Mouse (Mus musculus): ENCODE results near the gene Acnat1. TPM values are rescaled to one million over a fixed set of nuclear protein-coding genes. Genes with fewer than 3 reads are reported as not detected.
A peak's percentile ranks its signal among the peaks of the same experiment; 100 is the strongest.
"Not testable (repeated sequence)": the region's sequence is repeated elsewhere in the genome, so short reads cannot be mapped to it uniquely, and the experiment has no call there.

The Acnat1 gene
- total RNA-seq, 1 experiment: 0.40 TPM

DNA sequence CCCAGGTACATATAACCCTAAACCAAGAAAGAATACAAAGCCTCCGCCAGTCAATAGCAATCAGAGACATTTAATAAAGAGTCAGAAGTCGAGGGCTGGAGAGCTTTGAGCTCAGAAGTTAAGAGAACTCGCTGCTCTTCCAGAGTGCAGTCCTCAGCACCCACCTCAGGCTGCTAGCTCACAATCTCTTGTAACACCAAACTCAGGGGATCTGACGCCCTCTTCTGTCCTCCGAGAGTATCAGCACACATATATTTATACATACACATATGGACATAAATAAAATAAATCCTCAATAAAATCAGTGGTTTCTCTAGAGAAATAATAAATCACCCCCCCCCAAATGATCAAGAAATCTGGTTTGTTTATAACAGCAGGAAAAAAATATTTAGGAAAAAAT is 45.8 kb upstream of the Acnat1 start:
- Histone ChIP-seq H3K9ac (ENCODE audit: insufficient read depth, low read depth, low read length, poor library complexity, severe bottlenecking) (no peak overlapping the region), H3K27ac (ENCODE audit: insufficient read depth, low read depth, low read length, poor library complexity, severe bottlenecking) (no peak overlapping the region), H3K36me3 (ENCODE audit: control insufficient read depth, insufficient read depth, low read length, poor library complexity, severe bottlenecking) (no peaks in the 10 kb centered on the region; the same call in 1 of the 2 replicates), H3K4me3 (ENCODE audit: insufficient read depth in 1 of 2, low read depth in 1 of 2, low read length in 2 of 2, poor library complexity in 1 of 2, severe bottlenecking in 1 of 2) (peak overlapping the region; percentile 32 to 97; a peak in 3 of 4 replicates), H3K9me3 (ENCODE audit: control insufficient read depth, insufficient read depth, low read depth, low read length) (no peaks in the 10 kb centered on the region), H3K4me1 (ENCODE audit: control insufficient read depth in 2 of 2, insufficient read depth in 2 of 2, low read length in 2 of 2, poor library complexity in 1 of 2) (peaks cover 0 to 2% of the 10 kb centered on the region in 2 experiments; a peak in 2 of 4 replicates)
- in situ Hi-C loops (cut with MboI; ENCODE audit: low sequenced_read_pairs in 2 of 2, unreplicated experiment in 2 of 2): no loop called here
- peak; percentile 56 for DNase-seq (ENCODE audit: low read depth, low spot score)
- no peak for TF ChIP-seq ZNF384 (IDR thresholded peaks at IDR 0.05; ENCODE audit: low read depth, low read length)
- TF ChIP-seq MAFK (IDR thresholded peaks at IDR 0.05; ENCODE audit: insufficient read depth, low read depth, low read length): no peak
- TF ChIP-seq CHD2 (IDR thresholded peaks at IDR 0.05; ENCODE audit: low read depth, low read length): no peak
- TF ChIP-seq ZC3H11A (IDR thresholded peaks at IDR 0.05; ENCODE audit: borderline replicate concordance, low read depth, low read length): no peak
- TF ChIP-seq HCFC1 (IDR thresholded peaks at IDR 0.05; ENCODE audit: borderline replicate concordance, insufficient read depth, low read length): no peak

DNA sequence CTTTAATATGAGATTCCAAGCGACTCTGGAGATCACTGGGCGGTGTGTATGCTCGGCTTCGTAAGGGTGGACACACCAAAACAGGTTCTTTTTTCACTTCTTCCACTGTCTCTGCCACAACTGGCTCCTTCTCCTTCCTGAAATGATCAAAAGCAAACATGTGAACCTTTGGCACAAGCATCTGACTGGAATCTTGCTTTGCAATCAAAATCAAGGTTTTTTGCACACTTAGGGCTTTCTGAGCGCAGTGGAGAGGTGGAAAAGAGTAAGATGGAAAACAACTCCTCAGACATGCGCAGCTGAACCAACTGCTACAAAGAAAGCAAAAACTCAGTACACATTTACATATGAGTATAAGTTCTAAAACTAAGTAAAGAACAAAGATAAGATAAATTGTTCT is 40.7 kb upstream of the Acnat1 start:
- Histone ChIP-seq H3K4me3 (ENCODE audit: insufficient read depth in 1 of 2, low read depth in 1 of 2, low read length in 2 of 2, poor library complexity in 1 of 2, severe bottlenecking in 1 of 2) (no peak overlapping the region), H3K36me3 (ENCODE audit: control insufficient read depth, insufficient read depth, low read length, poor library complexity, severe bottlenecking) (peaks cover 9% of the 10 kb centered on the region), H3K27ac (ENCODE audit: insufficient read depth, low read depth, low read length, poor library complexity, severe bottlenecking) (no peak overlapping the region), H3K4me1 (ENCODE audit: control insufficient read depth in 2 of 2, insufficient read depth in 2 of 2, low read length in 2 of 2, poor library complexity in 1 of 2) (peaks cover 0 to 2% of the 10 kb centered on the region in 2 experiments; a peak in 2 of 4 replicates), H3K9me3 (ENCODE audit: control insufficient read depth, insufficient read depth, low read depth, low read length) (no peaks in the 10 kb centered on the region), H3K9ac (ENCODE audit: insufficient read depth, low read depth, low read length, poor library complexity, severe bottlenecking) (no peak overlapping the region)
- in situ Hi-C loops (cut with MboI; ENCODE audit: low sequenced_read_pairs in 2 of 2, unreplicated experiment in 2 of 2): no loop called here
- no peak for TF ChIP-seq CHD2 (IDR thresholded peaks at IDR 0.05; ENCODE audit: low read depth, low read length)
- TF ChIP-seq HCFC1 (IDR thresholded peaks at IDR 0.05; ENCODE audit: borderline replicate concordance, insufficient read depth, low read length): no peak
- TF ChIP-seq MAFK (IDR thresholded peaks at IDR 0.05; ENCODE audit: insufficient read depth, low read depth, low read length): no peak
- no peak for TF ChIP-seq ZNF384 (IDR thresholded peaks at IDR 0.05; ENCODE audit: low read depth, low read length)
- TF ChIP-seq ZC3H11A (IDR thresholded peaks at IDR 0.05; ENCODE audit: borderline replicate concordance, low read depth, low read length): no peak
- DNase-seq (ENCODE audit: low read depth, low spot score): no peak

DNA sequence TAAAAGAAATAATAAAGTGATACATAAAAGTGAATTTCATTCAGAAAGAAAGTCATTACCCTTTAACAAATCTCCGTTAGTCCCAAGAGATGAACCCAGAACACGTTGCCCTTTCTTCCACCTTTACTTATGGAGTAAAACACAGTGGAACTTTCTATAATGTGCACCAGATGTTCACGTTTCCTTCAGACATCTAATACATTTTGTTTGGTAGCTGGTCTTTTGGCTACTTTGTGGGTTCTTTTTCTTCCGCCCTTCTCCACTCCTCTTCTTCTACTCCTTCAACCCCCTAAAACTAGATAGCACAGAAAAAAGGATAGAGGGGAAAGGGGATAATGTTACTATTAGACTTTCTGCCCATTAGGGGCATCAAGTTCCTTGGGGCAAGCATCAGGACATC is 38.9 kb upstream of the Acnat1 start:
- in situ Hi-C loops (cut with MboI; ENCODE audit: low sequenced_read_pairs in 2 of 2, unreplicated experiment in 2 of 2): no loop called here
- Histone ChIP-seq H3K4me1 (ENCODE audit: control insufficient read depth in 2 of 2, insufficient read depth in 2 of 2, low read length in 2 of 2, poor library complexity in 1 of 2) (no peaks in the 10 kb centered on the region; a peak in 1 of 4 replicates), H3K9ac (ENCODE audit: insufficient read depth, low read depth, low read length, poor library complexity, severe bottlenecking) (no peak overlapping the region)

GRCm38 (mm10) chr4:49510236-49510835 is 36.6 kb upstream of the Acnat1 start:
- in situ Hi-C loops (cut with MboI; ENCODE audit: low sequenced_read_pairs in 2 of 2, unreplicated experiment in 2 of 2); DNase-seq (ENCODE audit: low read depth, low spot score); H3K4me1 ChIP-seq (ENCODE audit: control insufficient read depth in 2 of 2, insufficient read depth in 2 of 2, low read length in 2 of 2, poor library complexity in 1 of 2); H3K9ac ChIP-seq (ENCODE audit: insufficient read depth, low read depth, low read length, poor library complexity, severe bottlenecking); H3K4me3 ChIP-seq (ENCODE audit: insufficient read depth in 1 of 2, low read depth in 1 of 2, low read length in 2 of 2, poor library complexity in 1 of 2, severe bottlenecking in 1 of 2); H3K36me3 ChIP-seq (ENCODE audit: control insufficient read depth, insufficient read depth, low read length, poor library complexity, severe bottlenecking); H3K9me3 ChIP-seq (ENCODE audit: control insufficient read depth, insufficient read depth, low read depth, low read length); H3K27ac ChIP-seq (ENCODE audit: insufficient read depth, low read depth, low read length, poor library complexity, severe bottlenecking): not testable (repeated sequence)

More for the DNA sequence above, 38.9 kb upstream of the Acnat1 start:
- Histone ChIP-seq H3K9me3 (ENCODE audit: control insufficient read depth, insufficient read depth, low read depth, low read length) (no peaks in the 10 kb centered on the region), H3K4me3 (ENCODE audit: insufficient read depth in 1 of 2, low read depth in 1 of 2, low read length in 2 of 2, poor library complexity in 1 of 2, severe bottlenecking in 1 of 2) (no peak overlapping the region), H3K27ac (ENCODE audit: insufficient read depth, low read depth, low read length, poor library complexity, severe bottlenecking) (no peak overlapping the region), H3K36me3 (ENCODE audit: control insufficient read depth, insufficient read depth, low read length, poor library complexity, severe bottlenecking) (peaks cover 9% of the 10 kb centered on the region)
- no peak for DNase-seq (ENCODE audit: low read depth, low spot score)
- TF ChIP-seq MAFK (IDR thresholded peaks at IDR 0.05; ENCODE audit: insufficient read depth, low read depth, low read length) (no peak), HCFC1 (IDR thresholded peaks at IDR 0.05; ENCODE audit: borderline replicate concordance, insufficient read depth, low read length) (no peak), ZC3H11A (IDR thresholded peaks at IDR 0.05; ENCODE audit: borderline replicate concordance, low read depth, low read length) (no peak), ZNF384 (IDR thresholded peaks at IDR 0.05; ENCODE audit: low read depth, low read length) (no peak), CHD2 (IDR thresholded peaks at IDR 0.05; ENCODE audit: low read depth, low read length) (no peak)

- Histone ChIP-seq H3K27ac (ENCODE audit: insufficient read depth, low read depth, low read length, poor library complexity, severe bottlenecking) (no peak overlapping the region), H3K36me3 (ENCODE audit: control insufficient read depth, insufficient read depth, low read length, poor library complexity, severe bottlenecking) (peaks cover 6% of the 10 kb centered on the region), H3K4me1 (ENCODE audit: control insufficient read depth in 2 of 2, insufficient read depth in 2 of 2, low read length in 2 of 2, poor library complexity in 1 of 2) (no peaks in the 10 kb centered on the region), H3K9me3 (ENCODE audit: control insufficient read depth, insufficient read depth, low read depth, low read length) (no peaks in the 10 kb centered on the region), H3K9ac (ENCODE audit: insufficient read depth, low read depth, low read length, poor library complexity, severe bottlenecking) (no peak overlapping the region), H3K4me3 (ENCODE audit: insufficient read depth in 1 of 2, low read depth in 1 of 2, low read length in 2 of 2, poor library complexity in 1 of 2, severe bottlenecking in 1 of 2) (no peak overlapping the region)
- DNase-seq (ENCODE audit: low read depth, low spot score): no peak
- TF ChIP-seq MAFK (IDR thresholded peaks at IDR 0.05; ENCODE audit: insufficient read depth, low read depth, low read length) (no peak), CHD2 (IDR thresholded peaks at IDR 0.05; ENCODE audit: low read depth, low read length) (no peak), ZC3H11A (IDR thresholded peaks at IDR 0.05; ENCODE audit: borderline replicate concordance, low read depth, low read length) (no peak), ZNF384 (IDR thresholded peaks at IDR 0.05; ENCODE audit: low read depth, low read length) (no peak), HCFC1 (IDR thresholded peaks at IDR 0.05; ENCODE audit: borderline replicate concordance, insufficient read depth, low read length) (no peak)
- in situ Hi-C loops (cut with MboI; ENCODE audit: low sequenced_read_pairs in 2 of 2, unreplicated experiment in 2 of 2): no loop called here
Measured at GRCm38 (mm10) chr4:49509183-49509582, 35.5 kb upstream of the Acnat1 start.
